Mouse (Mus musculus): Measurements from ENCODE around the gene Slc30a1. TPM values are rescaled to one million over a fixed set of nuclear protein-coding genes. Genes with fewer than 3 reads are reported as not detected.

Slc30a1 gene
- polyA plus RNA-seq, 2 experiments: 2.1 to 5.9 TPM

- no peak for DNase-seq (ENCODE audit: low read depth in 3 of 3, low spot score in 3 of 3)
- WGBS (ENCODE audit: insufficient replicate concordance): 63% methylated on average over 8 of the region's 8 CpGs
- Histone ChIP-seq H3K27me3 (ENCODE audit: control insufficient read depth, insufficient read depth, low read length) (no peaks in the 10 kb centered on the region), H3K9me3 (ENCODE audit: control insufficient read depth, low read length) (no peaks in the 10 kb centered on the region), H3K4me2 (ENCODE audit: low read depth) (no peak overlapping the region), H3K9ac (replicated peaks) (no peak overlapping the region), H3K4me1 (replicated peaks; ENCODE audit: control insufficient read depth in 2 of 2, insufficient read depth in 2 of 2, low read length in 1 of 2) (peaks cover 0 to 3% of the 10 kb centered on the region in 2 experiments; a peak in 1 of 4 replicates), H3K27ac (no peak overlapping the region), H3K36me3 (replicated peaks; ENCODE audit: control insufficient read depth, insufficient read depth, low read depth) (no peaks in the 10 kb centered on the region), H3K4me3 (ENCODE audit: insufficient read depth in 1 of 2, low read depth in 2 of 2, low read length in 2 of 2) (no peak overlapping the region)
- no peak for ATAC-seq (ENCODE audit: insufficient read depth)
- TF ChIP-seq EP300 (IDR thresholded peaks at IDR 0.05; ENCODE audit: low read depth) (no peak), CTCF (IDR thresholded peaks at IDR 0.05; ENCODE audit: low read depth) (no peak)
These were observed 41.2 kb downstream of the Slc30a1 start for GRCm38 (mm10) chr1:191947796-191948195.

GRCm38 (mm10) chr1:191948600-191948999 is 42.0 kb downstream of the Slc30a1 start:
- Histone ChIP-seq H3K4me1 (replicated peaks; ENCODE audit: control insufficient read depth in 2 of 2, insufficient read depth in 2 of 2, low read length in 1 of 2) (peaks cover 0 to 3% of the 10 kb centered on the region in 2 experiments; a peak in 1 of 4 replicates), H3K27ac (no peak overlapping the region), H3K27me3 (ENCODE audit: control insufficient read depth, insufficient read depth, low read length) (no peaks in the 10 kb centered on the region), H3K4me3 (ENCODE audit: insufficient read depth in 1 of 2, low read depth in 2 of 2, low read length in 2 of 2) (no peak overlapping the region), H3K9me3 (ENCODE audit: control insufficient read depth, low read length) (no peaks in the 10 kb centered on the region), H3K9ac (replicated peaks) (no peak overlapping the region), H3K4me2 (ENCODE audit: low read depth) (no peak overlapping the region), H3K36me3 (replicated peaks; ENCODE audit: control insufficient read depth, insufficient read depth, low read depth) (no peaks in the 10 kb centered on the region)
- 60% methylated on average over 8 of the region's 8 CpGs for WGBS (ENCODE audit: insufficient replicate concordance)
- DNase-seq (ENCODE audit: low read depth in 3 of 3, low spot score in 3 of 3) (no peak), ATAC-seq (ENCODE audit: insufficient read depth) (no peak)
- no peak for TF ChIP-seq EP300 (IDR thresholded peaks at IDR 0.05; ENCODE audit: low read depth)
- no peak for TF ChIP-seq CTCF (IDR thresholded peaks at IDR 0.05; ENCODE audit: low read depth)

GRCm38 (mm10) chr1:191950611-191951010 is 44.0 kb downstream of the Slc30a1 start:
- Histone ChIP-seq H3K4me3 (ENCODE audit: insufficient read depth in 1 of 2, low read depth in 2 of 2, low read length in 2 of 2) (no peak overlapping the region), H3K4me1 (replicated peaks; ENCODE audit: control insufficient read depth in 2 of 2, insufficient read depth in 2 of 2, low read length in 1 of 2) (peaks cover 0 to 6% of the 10 kb centered on the region in 2 experiments; a peak in 2 of 4 replicates), H3K9ac (replicated peaks) (no peak overlapping the region), H3K4me2 (ENCODE audit: low read depth) (no peak overlapping the region), H3K27ac (no peak overlapping the region), H3K36me3 (replicated peaks; ENCODE audit: control insufficient read depth, insufficient read depth, low read depth) (no peaks in the 10 kb centered on the region), H3K27me3 (ENCODE audit: control insufficient read depth, insufficient read depth, low read length) (no peaks in the 10 kb centered on the region), H3K9me3 (ENCODE audit: control insufficient read depth, low read length) (no peaks in the 10 kb centered on the region)
- no peak for DNase-seq (ENCODE audit: low read depth in 3 of 3, low spot score in 3 of 3)
- ATAC-seq (ENCODE audit: insufficient read depth): no peak
- TF ChIP-seq CTCF (IDR thresholded peaks at IDR 0.05; ENCODE audit: low read depth) (no peak), EP300 (IDR thresholded peaks at IDR 0.05; ENCODE audit: low read depth) (no peak)
- 39% methylated on average over 2 of the region's 2 CpGs for WGBS (ENCODE audit: insufficient replicate concordance)

- 76% methylated on average over 11 of the region's 11 CpGs for WGBS (ENCODE audit: insufficient replicate concordance)
- Histone ChIP-seq H3K9ac (replicated peaks) (no peak overlapping the region), H3K4me3 (ENCODE audit: insufficient read depth in 1 of 2, low read depth in 2 of 2, low read length in 2 of 2) (no peak overlapping the region), H3K36me3 (replicated peaks; ENCODE audit: control insufficient read depth, insufficient read depth, low read depth) (no peaks in the 10 kb centered on the region), H3K4me1 (replicated peaks; ENCODE audit: control insufficient read depth in 2 of 2, insufficient read depth in 2 of 2, low read length in 1 of 2) (peaks cover 0 to 6% of the 10 kb centered on the region in 2 experiments; a peak in 2 of 4 replicates), H3K9me3 (ENCODE audit: control insufficient read depth, low read length) (no peaks in the 10 kb centered on the region), H3K27me3 (ENCODE audit: control insufficient read depth, insufficient read depth, low read length) (no peaks in the 10 kb centered on the region), H3K27ac (no peak overlapping the region), H3K4me2 (ENCODE audit: low read depth) (no peak overlapping the region)
- TF ChIP-seq EP300 (IDR thresholded peaks at IDR 0.05; ENCODE audit: low read depth) (no peak), CTCF (IDR thresholded peaks at IDR 0.05; ENCODE audit: low read depth) (no peak)
- DNase-seq (ENCODE audit: low read depth in 3 of 3, low spot score in 3 of 3) (no peak), ATAC-seq (ENCODE audit: insufficient read depth) (no peak)
These were observed 46.3 kb downstream of the Slc30a1 start for GRCm38 (mm10) chr1:191952733-191953335.

GRCm38 (mm10) chr1:191955101-191955500 is 48.5 kb downstream of the Slc30a1 start:
- Histone ChIP-seq H3K9ac (replicated peaks) (no peak overlapping the region), H3K27me3 (ENCODE audit: control insufficient read depth, insufficient read depth, low read length) (no peaks in the 10 kb centered on the region), H3K36me3 (replicated peaks; ENCODE audit: control insufficient read depth, insufficient read depth, low read depth) (no peaks in the 10 kb centered on the region), H3K4me3 (ENCODE audit: insufficient read depth in 1 of 2, low read depth in 2 of 2, low read length in 2 of 2) (no peak overlapping the region), H3K9me3 (ENCODE audit: control insufficient read depth, low read length) (no peaks in the 10 kb centered on the region), H3K27ac (no peak overlapping the region), H3K4me2 (ENCODE audit: low read depth) (no peak overlapping the region), H3K4me1 (replicated peaks; ENCODE audit: control insufficient read depth in 2 of 2, insufficient read depth in 2 of 2, low read length in 1 of 2) (peaks cover 0 to 6% of the 10 kb centered on the region in 2 experiments; a peak in 2 of 4 replicates)
- ATAC-seq (ENCODE audit: insufficient read depth) (no peak; the same call in 1 of the 2 replicates), DNase-seq (ENCODE audit: low read depth in 3 of 3, low spot score in 3 of 3) (no peak)
- 21% methylated on average over 3 of the region's 3 CpGs for WGBS (ENCODE audit: insufficient replicate concordance)
- no peak for TF ChIP-seq CTCF (IDR thresholded peaks at IDR 0.05; ENCODE audit: low read depth)

Measured in liver, embryonic 14.5 days (tissue).